8 mouse cellular contexts compared by ENCODE assay signal in the genomic region with DNA sequence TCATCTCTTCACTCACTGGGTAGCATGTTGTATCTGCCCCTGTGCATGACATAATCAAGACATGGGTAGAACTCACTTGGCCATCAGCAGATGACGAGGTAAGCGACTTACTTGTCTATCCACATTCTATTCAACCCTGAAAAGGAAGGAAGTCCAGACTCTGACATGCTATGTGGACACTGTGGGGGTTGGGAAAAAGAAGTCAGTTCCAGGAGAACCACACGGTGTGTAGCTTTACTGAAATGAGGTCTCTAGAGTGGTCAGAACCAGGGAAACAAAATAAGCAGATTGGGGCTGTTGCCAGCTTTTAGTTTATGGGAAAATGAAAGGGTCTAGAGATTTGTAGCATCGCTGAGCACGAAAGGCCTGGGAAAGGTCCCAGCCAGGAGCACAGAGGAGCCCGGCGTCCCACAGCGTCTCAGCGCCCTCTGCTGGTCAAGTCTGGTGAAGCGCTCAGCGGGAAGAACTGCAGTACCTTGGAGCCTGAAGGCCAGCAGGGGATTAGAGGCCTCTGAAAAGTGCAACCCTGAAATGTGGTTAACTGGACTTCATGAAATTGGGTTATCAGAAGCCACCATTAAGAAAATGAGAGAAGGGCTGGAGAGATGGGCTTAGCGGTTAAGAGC. TPM values are rescaled to one million over a fixed set of nuclear protein-coding genes. Genes with fewer than 3 reads are reported as not detected.
A peak's percentile ranks its signal among the peaks of the same experiment; 100 is the strongest.
DNase-seq lines count a peak whose midpoint lies in the region; ATAC-seq lines count a peak whose summit lies in the region.

No protein-coding gene starts in this region.

- intact Hi-C loops in gastrocnemius, postnatal 14 days (cut with DNase I; ENCODE audit: low total_unique reads), result loop anchor here (2.0 to 10.0 kb wide), 2 partner anchors 120 to 518 kb away; no protein-coding TSS in a partner anchor
- intact Hi-C loops in left cerebral cortex, postnatal 14 days (cut with DNase I), result loop anchor here (5.0 kb wide), 2 partner anchors 111 to 521 kb away; no protein-coding TSS in a partner anchor

- peak; percentile 60 for ATAC-seq in inflammation-experienced regulatory T-cells, adult 6 months
- ATAC-seq in megakaryocyte-erythroid progenitor cell, adult 5-6 weeks (replicated peaks; ENCODE audit: low FRiP score, low TSS enrichment, poor library complexity, severe bottlenecking), result peak; percentile 90

- DNase-seq in adrenal gland, adult (ENCODE audit: inconsistent age in 2 of 2, low spot score in 1 of 2), result peak; percentile 89 to 97
- peak; percentile 95 for DNase-seq in embryo, embryonic 10 days (ENCODE audit: low spot score)
- peak; percentile 88 for DNase-seq in gastrocnemius, postnatal 14 days
- DNase-seq in left cerebral cortex, postnatal 14 days (ENCODE audit: low spot score in 2 of 2), result peak; percentile 85 to 91
- DNase-seq in right cerebral cortex, postnatal 14 days, result peak; percentile 93
- peak; percentile 94 for DNase-seq in urinary bladder, postnatal 25 days (ENCODE audit: low spot score)

RNA-seq across cellular contexts. Expression of a gene that starts 14.2 kb away (rescaled TPM):
- total RNA-seq in gastrocnemius, postnatal 14 days (2021), result 10 to 100 TPM; 12.4 to 16.8 TPM
- polyA plus RNA-seq in inflammation-experienced regulatory T-cells, adult 6 months (2017; shearing (Covaris generic)), result 10 to 100 TPM; 19.6 to 30.9 (median 29.4) TPM
- 10 to 100 TPM; 19.5 to 28.5 TPM for total RNA-seq in left cerebral cortex, postnatal 14 days (2021)
- 34.5 and 36.1 TPM in 2 replicates for total RNA-seq in megakaryocyte-erythroid progenitor cell, adult 5-6 weeks (2014; fragmentation: Nextera tagmentation)
- total RNA-seq in megakaryocyte-erythroid progenitor cell, adult 5-6 weeks (2017), result 18.7 and 18.9 TPM in 2 replicates

RNA-seq across cellular contexts. Expression of a gene that starts 25.3 kb away (rescaled TPM):
- total RNA-seq in gastrocnemius, postnatal 14 days (2021), result 10 to 100 TPM; 41.7 to 45.1 TPM
- polyA plus RNA-seq in inflammation-experienced regulatory T-cells, adult 6 months (2017; shearing (Covaris generic)), result not detected
- 100 to 1,000 TPM; 112 to 118 TPM for total RNA-seq in left cerebral cortex, postnatal 14 days (2021)
- 0.24 TPM in 1 of 2 replicates, not detected in the other for total RNA-seq in megakaryocyte-erythroid progenitor cell, adult 5-6 weeks (2014; fragmentation: Nextera tagmentation)
- total RNA-seq in megakaryocyte-erythroid progenitor cell, adult 5-6 weeks (2017), result not detected in 2 replicates

RNA-seq across cellular contexts. Expression of a gene that starts 42.8 kb away (rescaled TPM):
- 10 to 100 TPM; 48.0 to 48.7 TPM for total RNA-seq in gastrocnemius, postnatal 14 days (2021)
- polyA plus RNA-seq in inflammation-experienced regulatory T-cells, adult 6 months (2017; shearing (Covaris generic)), result 10 to 100 TPM; 58.3 to 83.2 (median 61.4) TPM
- 10 to 100 TPM in 1 of 2 experiments, 1 to 10 TPM in 1; 9.9 to 14.1 TPM for total RNA-seq in left cerebral cortex, postnatal 14 days (2021)
- 6.7 and 25.3 TPM in 2 replicates for total RNA-seq in megakaryocyte-erythroid progenitor cell, adult 5-6 weeks (2014; fragmentation: Nextera tagmentation)
- 11.8 and 16.6 TPM in 2 replicates for total RNA-seq in megakaryocyte-erythroid progenitor cell, adult 5-6 weeks (2017)

Comparison
In these comparisons a context has a peak if more than half of its experiments do, and no peak if none do; other contexts are left out.
1. Peak in every context shown above with its lines: DNase-seq and ATAC-seq.
2. RNA of a gene that starts 25.3 kb away (total RNA-seq): 112 to 118 TPM in left cerebral cortex, postnatal 14 days and 41.7 to 45.1 TPM in gastrocnemius, postnatal 14 days; 0.24 TPM in megakaryocyte-erythroid progenitor cell, adult 5-6 weeks; every median in the first group is over 10 times any median in the second.